Mouse (Mus musculus): ENCODE data around the gene Abcc5.

DNA sequence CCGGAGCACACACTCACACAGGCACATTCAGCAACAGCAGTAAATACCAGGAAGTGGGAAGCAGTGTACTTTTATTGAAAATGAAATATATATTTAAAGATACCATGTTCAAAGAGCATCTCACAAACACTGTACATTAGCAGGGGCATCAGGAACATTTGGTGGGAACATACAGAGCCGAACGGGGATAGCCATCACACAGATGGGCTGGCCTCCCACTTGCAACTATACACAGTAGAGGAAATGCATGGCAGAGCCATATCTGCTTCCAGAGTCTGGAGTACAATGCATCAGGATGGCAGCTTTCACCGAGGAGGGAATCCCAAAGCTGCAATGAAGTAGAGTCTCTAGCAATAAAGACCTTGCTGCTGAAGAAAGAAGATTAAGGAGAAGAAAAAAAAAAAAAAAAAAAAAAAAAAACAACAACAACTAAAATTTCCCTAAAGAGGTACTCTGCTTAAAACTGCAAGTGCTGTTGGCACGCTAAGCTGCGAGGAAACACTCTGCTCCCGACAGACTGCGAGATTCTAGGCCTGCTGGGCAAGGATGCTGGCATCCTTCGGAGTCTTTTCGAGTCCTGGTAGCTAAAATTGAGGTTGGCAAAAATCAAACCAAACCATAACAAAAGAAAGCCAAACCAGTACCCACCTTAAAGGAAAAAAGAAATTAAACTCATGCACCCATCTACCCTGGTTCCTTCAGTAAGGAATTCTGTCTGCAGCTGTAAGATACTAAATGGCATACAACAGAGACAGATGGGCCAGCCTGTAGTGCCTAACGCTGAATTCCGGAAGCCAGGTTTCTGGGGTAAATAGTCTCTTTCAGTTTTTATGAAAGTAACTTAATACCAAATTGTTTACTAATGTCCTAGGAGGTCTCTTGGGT, 25.2 kb downstream of the Abcc5 start:
- TF ChIP-seq POLR2A (IDR thresholded peaks at IDR 0.05; ENCODE audit: insufficient read depth, low read length) (no peak), CTCF (IDR thresholded peaks at IDR 0.05; ENCODE audit: low read depth, low read length) (no peak), EP300 (IDR thresholded peaks at IDR 0.05; ENCODE audit: insufficient read depth, low read depth, low read length) (no peak)
